Mouse (Mus musculus): Measurements from ENCODE around the gene Gripap1.
"Not testable (repeated sequence)": the region's sequence is repeated elsewhere in the genome, so short reads cannot be mapped to it uniquely, and the experiment has no call there.

The Gripap1 gene

DNA sequence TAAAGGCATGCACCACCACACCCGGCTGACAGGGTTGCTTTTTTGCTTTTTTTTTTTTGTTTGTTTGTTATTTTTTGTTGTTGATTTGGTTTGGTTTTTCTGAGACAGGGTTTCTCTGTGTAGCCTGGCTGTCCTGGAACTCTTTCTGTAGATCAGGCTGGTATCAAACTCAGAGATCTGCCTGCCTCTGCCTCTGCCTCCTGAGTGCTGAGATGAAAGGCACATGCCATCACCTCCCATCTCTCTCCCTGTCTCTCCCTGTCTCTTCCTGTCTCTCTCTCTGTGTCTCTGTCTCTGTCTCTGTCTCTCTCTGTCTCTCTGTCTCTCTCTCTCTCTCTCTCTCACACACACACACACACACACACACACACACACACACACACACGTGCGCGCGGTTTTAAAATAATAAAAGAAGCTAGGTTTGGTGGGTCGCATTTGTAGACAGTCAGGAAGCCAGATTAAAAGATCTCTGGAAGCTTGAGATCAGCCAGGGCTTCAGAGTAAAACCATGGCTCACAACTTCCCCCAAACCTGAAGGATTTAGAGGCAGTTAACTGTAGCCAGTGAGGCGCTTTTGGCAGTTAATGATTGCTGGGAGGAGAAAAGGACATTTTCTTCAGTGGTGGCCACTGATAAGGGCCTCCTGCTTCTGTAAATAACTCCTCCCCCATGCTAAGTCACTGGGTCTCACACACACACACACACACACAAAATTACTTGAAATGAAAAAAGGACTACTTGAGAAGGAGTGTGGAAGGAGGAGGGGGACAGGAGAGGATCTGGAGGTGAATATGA lies 10.9 kb upstream of the Gripap1 start:
- DNase-seq (ENCODE audit: low spot score) = peak; percentile 49

DNA sequence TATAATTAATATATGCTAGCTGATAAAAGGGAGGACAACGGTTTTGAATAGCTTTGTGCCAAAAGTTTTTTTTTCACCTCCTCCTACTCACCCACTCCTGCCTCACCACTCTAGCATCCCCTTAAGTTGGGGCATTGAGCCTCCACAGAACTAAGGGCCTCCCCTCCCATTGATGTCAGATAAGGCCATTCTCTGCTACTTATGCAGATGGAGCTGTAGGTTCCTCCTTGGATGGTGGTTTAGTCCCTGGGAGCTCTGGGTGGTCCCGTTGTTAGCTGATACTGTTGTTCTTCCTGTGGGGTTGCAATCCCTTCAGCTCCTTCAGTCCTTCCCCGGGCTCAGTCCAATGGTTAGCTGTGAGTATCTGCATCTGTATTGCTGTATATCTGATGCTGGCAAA lies 10.3 kb upstream of the Gripap1 start:
- DNase-seq (ENCODE audit: low spot score) = no peak

DNA sequence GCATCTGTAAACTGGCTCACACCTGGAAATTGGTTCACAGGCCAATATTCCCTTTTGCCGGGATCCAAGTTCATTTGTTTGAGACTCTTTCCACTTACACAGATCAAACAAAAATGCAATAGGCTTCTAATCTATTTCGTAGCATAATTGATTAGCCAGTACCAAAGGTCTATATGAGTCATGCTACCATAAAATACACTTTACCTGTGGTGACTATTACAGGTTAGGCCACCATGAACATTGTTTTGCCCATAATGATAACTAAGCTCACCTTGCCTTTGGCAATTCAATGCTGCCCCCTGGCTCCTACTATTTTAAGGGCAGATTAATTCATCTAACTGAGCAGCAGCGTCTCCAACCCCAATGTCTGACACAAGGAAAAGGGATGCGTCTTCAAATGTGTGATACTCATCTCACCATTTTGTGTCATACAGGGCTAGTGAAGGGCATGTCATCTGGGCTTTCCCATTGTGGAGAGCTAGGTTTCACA lies 6.9 kb upstream of the Gripap1 start:
- DNase-seq (ENCODE audit: low spot score) = no peak

DNA sequence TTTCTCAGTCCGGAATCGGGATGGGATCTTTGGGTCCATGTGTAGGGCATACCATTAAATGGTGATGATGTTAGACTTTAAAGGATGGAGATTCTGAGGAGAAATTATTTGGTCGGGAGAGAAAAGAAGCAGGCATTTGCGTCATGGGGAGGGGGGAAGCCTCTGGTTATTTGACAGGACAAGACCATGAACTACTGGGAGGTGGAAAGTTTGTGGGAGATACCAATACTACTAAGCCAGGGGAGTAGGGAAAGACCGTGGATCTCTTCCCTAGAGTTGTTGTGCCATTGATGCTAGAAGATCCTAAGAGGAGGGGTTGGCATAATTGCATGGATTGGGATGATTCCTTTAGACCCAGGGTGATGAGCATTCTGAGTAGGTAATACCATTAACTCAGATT lies 744 bp downstream of the Gripap1 start:
- no peak for DNase-seq (ENCODE audit: low spot score)

DNA sequence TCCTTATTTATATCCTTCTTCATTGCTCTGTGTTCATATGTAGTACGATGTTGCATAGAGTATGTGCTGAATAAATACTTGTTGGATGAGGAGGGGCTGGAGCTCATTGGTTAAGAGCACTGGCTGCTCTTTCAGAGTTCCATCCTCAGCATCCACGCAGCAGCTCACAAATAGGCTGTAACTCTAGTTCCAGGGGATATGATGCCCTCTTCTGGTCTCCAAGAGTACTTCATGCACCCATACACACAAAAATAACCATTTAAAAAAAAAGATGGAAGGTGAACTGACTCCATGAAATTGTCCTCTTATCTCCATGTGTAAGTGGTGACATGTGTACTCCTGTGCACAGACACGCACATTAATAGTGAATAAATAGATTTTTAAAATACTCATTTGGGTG lies 3.8 kb downstream of the Gripap1 start:
- no peak for DNase-seq (ENCODE audit: low spot score)

DNA sequence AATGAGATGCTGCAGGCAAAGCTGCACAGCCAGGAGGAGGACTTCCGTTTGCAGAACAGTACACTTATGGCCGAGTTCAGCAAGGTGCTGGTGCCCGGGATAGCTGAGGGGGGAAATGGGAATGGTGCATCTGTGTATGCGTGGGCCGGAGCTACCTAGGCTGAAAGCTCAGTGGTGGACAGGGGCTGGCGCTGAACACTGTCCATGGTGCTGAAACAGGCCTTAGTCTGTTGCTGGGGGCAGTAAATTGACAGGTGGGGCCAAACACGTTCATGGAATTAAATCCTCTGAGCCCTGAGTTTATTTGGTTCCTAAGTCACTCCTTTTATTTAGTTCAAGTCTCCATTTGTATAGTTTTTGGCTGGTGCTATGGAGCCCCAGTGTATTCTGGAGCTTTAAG lies 5.5 kb downstream of the Gripap1 start:
- peak; percentile 27 for DNase-seq (ENCODE audit: low spot score)

DNA sequence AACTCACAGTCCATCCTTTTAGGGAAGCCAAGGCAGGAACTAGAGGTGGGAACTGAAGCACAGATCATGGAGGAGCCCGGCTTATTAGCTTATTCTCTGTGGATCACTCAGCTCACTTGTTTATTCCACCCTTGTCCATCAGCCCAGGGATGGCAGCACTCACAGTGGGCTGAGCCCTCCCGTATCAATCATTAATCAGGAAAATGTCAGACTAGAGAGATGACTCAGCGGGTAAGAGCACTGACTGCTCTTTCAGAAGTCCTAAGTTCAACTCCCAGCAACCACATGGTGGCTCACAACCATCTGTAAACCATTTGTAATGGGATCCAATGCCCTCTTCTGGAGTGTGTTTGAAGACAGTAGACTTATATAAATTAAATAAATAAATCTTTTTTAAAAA lies 7.8 kb downstream of the Gripap1 start:
- peak; percentile 62 for DNase-seq (ENCODE audit: low spot score)

DNA sequence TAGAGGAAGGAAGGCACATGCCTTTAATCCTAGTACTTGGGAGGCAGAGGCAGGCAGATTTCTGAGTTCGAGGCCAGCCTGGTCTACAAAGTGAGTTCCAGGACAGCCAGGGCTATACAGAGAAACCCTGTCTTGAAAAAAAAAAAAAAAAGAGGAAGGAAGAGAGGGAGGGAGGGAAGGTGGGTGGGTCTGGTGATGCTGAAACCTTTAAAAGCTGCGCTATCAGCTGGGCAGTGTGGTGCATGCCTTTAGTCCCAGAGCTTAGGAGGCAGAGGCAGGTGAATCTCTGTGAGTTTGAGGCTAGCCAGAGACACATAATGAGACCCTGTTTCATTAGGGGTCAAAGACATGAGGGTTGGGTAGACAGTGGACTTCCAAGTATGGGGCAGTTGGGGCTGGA lies 12.6 kb downstream of the Gripap1 start:
- DNase-seq (ENCODE audit: low spot score) = not testable (repeated sequence)

DNA sequence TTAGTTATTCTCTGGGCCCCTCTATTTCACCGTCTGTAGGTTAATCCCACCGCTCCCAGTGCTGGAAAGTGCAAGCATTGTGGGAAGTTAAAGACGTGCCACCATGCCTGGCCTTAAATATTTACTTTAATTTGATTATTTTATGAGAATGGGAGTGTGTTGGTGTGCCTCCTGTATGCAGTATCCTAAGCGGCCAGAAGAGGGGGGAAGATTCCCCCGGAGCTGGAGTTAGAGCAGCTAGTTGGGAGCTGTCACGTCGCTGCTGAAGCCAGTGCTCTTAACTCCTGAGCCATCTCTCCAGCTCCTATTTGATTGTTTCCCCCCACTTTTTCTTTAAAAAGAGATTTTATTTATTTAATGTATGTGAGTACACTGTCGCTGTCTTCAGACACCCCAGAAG lies 25.5 kb downstream of the Gripap1 start:
- not testable (repeated sequence) for DNase-seq (ENCODE audit: low spot score)

DNA sequence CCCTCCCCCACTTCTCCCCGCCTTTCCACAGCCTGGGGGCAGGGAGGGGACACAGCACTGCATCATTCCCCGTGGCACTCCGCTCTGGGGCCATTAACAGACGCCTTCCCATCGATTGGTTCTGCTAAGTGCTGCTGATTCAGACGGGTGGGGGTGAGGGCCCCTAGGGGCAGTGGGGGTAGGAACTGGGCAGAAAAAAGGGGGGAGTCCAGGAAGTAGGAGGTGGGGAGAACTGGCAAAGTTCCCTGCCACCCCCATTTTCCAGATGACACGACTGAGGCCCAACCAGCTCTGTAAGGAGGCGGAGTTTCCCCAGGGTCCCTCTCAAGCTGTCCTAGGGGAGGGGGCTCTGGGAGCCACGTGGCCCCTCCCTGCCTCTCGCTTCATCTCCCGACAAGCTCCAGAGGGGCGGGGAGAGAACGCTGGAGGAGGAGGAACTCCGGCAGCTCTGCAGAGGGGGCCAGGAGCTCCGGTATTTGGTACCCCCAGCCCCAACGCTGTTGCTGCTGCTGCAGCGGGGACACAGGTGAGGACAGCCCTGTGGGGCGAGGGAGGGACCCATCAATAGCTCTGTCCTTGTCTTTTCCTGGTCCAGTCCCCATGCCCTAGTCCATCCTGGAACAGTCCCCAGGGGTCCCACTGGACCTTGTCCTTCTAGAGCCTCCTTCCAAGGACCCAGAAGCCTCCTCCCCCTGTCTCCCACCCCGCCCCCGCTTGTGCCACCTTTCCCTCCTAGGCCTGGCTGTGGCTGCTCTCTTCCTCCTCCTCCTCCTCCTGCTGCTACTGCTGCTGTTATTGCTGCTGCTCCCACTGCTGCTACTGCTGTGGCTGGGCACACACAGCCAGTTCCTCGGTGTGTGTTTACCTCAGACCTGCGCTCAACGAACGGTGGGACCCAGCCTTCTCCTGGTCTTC lies 32.6 kb downstream of the Gripap1 start, which contains the start of gene Kcnd1:
Kcnd1 (plus strand) TSS at position 425 of the 915 bp plus-strand sequence.
- DNase-seq (ENCODE audit: low spot score) = peak; percentile 26

DNA sequence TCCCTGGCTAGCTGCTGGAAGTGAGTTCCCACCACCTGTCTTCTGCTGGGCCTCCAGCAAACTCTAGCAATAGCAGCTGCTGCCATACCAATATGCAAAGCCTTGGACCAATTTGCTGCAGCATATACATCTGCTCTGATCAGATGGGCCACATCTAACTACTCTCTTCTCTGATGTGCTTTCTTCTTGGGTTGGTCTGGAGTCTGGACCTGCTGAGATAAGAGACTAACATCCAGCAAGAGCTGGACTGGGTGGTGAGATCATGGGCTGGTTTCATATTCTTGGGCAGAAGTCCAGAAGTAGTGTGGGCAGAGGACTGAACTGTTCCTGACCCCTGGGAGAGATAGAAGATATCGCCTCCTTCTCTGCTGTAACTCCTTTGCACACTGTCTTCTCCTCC lies 47.6 kb downstream of the Gripap1 start:
- no peak for DNase-seq (ENCODE audit: low spot score)

DNA sequence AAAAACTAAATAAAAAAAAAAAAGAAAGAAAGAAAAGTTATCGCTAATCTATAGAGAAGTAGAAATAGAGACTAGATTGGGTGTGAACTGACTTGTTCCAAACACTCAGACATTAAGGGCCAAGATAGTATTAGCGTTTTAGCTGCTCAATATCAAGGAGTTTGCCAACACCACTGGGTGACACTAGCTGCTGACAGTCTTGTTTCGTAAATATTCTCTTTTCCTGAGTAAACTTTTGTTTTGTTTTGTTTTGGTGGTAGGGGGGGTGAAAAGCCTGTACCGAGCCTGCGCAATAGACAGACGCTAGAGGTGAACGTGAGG lies 51.2 kb downstream of the Gripap1 start:
- DNase-seq (ENCODE audit: low spot score) = no peak

DNA sequence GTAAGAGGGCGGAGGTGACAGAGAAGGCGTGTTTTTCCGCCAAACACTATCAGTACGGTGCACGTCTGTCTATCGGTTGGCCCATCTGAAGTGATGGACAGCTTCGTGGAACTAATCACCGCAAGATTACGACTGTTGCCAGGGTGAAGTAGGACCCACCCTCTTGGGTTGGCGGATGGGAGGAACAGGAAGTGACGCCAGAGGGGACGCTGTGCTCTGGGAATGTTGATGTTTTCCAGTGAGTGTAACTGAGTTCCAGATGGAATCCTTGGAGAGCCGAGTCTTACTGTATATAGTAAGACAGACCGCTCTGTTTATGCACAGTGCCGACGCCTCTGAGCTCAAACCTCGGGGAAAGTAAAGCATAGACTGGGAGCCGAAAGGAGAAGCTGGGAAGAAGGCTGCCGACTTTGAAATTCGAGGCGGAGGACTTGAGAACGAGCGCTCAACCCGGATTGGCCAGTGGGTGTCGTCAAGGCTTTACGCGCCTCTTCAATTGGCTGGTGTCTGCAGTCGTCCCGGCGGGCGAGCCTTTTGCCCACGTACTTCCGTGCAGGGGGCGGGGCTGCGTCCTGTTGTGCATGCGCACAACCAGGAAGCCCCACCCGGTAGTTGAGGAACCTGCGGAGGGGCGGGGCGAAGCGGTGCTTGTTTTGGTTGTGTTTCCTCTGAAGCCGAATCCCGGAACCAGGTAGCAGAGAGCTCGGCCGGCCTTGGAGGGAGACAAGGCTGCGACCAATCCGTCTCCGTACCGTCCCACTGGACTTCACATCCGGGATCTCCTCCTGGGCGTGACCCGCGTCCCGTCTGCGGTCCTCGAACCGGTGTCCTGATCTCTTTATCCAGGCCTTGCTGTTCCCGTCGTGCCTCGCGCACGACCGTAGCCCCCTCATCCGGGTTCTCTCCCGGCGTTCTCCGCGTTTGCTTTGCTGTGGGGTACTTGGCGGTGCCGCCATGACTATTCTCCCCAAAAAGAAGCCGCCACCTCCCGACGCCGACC lies 51.9 kb downstream of the Gripap1 start, which contains the start of gene Otud5:
Otud5 (plus strand) TSS at position 202 of the 1,000 bp plus-strand sequence.
- DNase-seq (ENCODE audit: low spot score) = peak; percentile 94

DNA sequence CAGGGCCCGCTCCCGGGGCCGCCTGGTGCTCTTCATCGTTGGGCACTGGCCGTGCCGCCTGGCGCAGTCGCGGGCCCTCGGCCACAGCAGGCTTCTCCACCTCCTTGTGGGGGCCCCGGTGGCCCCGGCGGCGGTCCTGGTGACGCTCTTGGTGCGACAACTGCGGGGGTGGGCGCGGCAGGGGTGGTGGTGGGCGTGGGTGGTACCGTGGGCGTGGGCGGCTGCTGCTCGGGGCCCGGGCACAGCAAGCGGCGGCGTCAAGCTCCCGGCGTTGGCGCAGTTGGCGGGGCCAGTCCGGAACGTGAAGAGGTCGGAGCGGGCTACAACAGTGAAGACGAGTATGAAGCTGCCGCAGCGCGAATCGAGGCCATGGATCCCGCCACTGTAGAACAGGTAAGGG lies 52.8 kb downstream of the Gripap1 start:
- peak; percentile 15 for DNase-seq (ENCODE audit: low spot score)

DNA sequence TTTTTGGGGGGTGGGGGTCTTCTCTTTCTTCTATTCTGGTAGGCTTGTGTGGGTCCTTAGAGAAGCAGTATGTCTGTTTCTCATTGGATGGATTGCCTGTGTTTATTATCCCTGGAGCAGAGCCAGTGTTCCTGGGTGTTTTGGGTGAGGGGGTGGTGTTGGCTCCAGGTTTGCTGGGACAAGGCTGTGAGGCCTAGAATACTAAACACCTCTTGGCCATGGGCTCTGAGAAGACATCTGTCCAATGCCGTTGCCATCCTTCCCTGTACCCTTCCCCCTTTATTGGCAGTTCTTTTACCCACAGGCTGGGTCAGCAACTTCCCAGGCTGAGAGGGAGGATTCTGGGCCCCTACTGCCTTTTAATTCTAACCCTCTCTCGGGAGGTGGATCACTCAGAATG lies 58.3 kb downstream of the Gripap1 start:
- no peak for DNase-seq (ENCODE audit: low spot score)

DNA sequence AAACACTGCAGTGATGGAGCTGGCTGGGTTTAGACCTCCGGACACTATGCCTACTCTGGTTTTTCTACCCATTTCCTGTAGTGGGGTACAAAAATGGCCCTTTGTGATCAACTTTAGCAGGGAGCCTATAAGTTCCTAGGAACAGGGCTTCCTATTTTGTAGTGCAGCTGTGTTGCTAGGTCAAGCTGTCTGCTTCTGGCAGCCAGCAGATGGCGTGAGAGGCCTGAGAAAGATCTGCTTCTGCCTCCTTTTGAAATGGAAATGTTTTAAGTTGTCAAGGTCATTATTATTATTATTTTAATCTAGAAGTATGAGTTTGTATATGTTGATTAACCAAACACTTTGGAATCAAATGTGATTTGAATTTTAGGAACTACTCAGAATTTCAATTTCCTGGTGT lies 65.0 kb downstream of the Gripap1 start:
- no peak for DNase-seq (ENCODE audit: low spot score)

DNA sequence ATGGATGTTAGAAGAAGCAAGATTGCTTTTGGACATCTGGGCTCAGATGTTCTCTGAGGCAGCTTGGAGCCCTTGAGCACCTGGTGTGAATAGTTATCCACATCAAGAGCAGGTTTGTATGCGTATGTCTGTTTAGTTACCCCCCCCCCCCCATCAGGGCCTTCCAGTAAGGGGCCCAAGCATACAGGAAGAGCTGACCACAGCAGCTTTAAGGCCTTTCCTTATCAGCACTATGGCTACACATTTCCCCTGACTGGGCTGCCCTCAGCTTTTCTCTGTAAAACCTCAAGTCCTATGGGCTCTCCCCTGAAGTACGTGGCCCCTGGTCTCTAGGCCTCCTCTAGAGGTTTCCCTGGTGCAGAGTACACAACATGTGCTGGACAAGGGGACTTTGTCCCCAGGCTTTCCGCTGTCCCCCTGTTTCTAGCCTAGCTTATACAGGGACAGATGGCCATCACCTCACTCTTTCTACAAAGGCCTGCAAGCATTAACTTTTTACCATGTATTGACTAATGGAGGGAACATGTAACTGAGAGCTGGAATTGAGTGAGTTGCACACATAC lies 69.7 kb downstream of the Gripap1 start:
- DNase-seq (ENCODE audit: low spot score) = peak; percentile 29

DNA sequence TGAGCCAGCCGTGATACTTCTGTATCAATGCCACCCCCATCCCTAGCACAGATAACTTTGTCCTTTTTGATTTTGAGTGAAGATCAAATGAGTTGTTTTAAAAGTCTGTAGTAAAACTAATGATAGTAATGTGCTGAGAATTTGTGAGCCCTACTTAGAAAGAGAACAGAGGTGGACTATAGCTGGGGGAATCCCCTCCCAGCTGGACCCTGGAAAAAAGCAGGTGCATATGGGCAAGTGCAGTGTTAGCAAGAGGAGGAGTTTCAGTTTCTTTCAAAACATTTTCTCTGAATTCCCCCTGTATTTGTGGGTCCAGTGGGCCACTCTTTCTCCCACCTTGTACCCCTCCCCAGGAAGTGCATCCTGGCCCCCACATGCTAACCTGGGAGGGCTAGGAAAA lies 73.6 kb downstream of the Gripap1 start:
- DNase-seq (ENCODE audit: low spot score) = no peak

DNA sequence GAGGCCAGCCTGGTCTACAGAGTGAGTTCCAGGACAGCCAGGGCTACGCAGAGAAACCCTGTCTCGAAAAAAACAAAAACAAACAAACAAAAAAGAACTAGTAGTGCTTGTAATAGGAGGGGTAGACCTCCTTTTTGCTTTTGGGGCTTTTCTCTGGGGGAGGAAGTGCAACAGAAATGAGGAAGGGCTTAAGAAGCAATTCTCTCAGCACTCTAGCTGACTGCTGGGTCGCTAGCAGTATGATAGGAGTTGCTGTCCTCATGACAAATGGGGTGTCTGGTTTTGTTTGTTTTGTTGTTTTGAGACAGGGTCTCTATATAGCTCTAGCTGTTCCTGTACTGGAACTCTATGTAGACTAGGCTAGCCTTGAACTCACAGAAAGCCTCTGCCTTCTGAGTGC lies 75.0 kb downstream of the Gripap1 start:
- DNase-seq (ENCODE audit: low spot score) = no peak

DNA sequence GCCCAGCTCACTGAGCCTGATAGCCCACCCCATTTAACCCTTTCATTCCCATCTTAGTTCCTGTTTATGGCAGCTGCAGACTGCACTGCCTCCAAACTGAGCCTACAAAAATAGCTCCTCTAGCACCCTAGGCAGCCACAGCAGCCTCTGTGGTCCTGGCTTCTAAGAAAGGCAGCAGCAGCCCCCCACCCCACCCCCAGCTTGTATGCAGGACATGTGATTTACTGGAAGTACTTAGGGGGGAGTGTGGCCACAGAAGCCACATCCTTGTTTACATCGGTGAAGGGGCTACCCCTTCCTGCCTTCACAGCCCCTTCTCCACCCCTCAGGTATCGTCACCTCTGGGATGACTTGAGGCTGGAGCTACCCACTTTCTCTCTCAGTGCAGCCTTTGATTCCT lies 75.8 kb downstream of the Gripap1 start:
- DNase-seq (ENCODE audit: low spot score) = no peak

DNA sequence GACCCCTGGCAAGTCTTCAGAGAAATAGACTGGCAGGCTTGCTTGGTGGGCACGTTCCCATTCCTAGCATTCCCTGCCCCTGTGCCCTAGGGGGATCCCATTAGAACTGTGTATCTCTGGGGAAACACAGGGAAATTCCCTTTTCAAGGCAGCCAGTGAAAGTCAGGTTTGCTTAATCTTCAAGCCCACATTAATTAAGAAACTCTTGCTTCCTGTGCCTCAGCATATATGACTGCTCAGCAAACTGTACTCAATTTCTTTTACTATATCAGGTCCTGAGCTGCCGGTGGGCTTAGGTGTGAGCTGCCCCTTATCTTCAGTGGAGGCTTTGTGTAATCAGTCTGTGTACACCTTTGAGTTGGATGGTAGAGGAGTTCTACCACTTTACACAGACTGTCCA lies 76.2 kb downstream of the Gripap1 start:
- DNase-seq (ENCODE audit: low spot score) = no peak

Measured in yolk sac, embryonic 10.5 days (tissue).